Mouse (Mus musculus): ENCODE measurements at regions not wholly inside any gene's neighbourhood (a gene's known extent, or its start where the extent isn't known, plus 50 kb on each side); places are given as distances from the start of the nearest gene placed in this dataset.

DNA sequence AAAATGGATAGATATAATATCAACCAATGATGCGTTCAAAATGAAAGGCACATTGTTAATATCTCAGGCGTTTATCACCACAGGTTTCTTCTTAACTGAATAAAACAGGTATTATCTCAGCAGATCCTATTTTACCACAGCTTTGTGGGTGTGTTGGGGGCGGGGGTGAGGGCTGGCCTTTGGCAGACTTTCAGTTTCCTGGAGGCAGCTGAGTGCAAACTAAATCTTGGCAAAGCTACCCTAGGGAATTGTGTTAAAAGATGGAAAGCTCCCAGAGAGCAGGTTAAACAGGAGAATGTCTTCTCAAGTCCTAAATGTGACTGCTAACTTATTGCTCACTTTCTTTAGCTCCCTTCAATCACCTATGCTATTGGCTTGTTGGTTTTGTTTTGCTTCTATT lies 223.8 kb downstream of the Kdm4c start:
- no peak for ATAC-seq (replicated peaks; ENCODE audit: low FRiP score, low TSS enrichment, poor library complexity, severe bottlenecking)

DNA sequence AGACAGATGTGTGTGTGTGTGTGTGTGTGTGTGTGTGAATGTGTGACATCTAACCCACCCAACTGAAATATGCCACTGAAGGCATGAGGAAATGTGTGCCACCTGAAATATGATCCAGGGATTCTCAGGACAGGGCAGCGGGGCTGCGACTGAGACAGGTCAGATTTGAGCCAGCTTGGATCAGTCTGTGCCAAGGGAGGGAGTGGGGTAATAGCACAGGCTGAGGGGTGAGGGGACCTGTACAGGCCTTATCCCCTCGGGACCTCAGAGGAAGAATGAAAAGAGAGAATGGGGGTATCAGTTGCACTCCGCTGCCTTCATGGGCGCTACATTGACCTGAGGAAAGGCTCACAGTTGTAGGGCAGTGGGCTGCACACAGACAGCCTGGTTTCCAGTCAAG lies 270.2 kb downstream of the Kdm4c start:
- ATAC-seq (replicated peaks; ENCODE audit: low FRiP score, low TSS enrichment, poor library complexity, severe bottlenecking) = no peak

DNA sequence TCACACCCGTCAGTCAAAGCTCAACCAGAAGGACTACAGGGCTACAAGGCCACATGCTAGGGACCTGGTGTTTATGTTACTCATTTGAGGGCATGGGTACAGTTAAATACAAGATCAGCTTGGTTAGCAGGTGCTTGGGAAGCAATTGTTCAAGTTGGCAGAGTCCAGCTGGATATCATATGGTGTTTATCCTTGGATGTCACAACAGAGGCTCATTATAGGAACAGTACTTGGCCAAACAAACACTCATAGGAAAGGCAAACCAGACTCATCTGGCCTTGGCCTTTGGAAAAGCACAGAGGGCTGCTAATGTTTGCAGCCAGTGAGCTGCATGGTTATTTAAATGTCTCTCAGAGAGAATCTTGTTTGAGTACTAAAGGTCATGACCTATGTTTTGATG lies 311.6 kb downstream of the Kdm4c start:
- no peak for ATAC-seq (replicated peaks; ENCODE audit: low FRiP score, low TSS enrichment, poor library complexity, severe bottlenecking)

DNA sequence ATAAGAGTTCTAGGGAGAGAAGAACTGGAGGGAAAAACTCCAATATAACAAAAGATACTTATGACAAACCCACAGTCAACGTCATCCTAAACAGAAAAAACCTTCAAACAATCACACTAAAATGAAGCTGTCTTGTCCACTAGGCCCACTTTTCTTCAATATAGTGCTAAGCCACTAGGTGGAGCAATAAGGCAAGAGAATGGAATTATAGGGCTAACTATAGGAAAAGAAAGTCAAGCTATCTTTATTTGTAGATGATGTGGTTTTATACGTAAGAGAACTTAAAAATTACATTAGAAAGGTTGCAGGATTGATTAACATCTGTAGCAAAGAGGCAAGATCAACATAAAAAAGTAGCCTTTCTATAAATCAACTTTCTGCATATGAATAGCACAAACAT lies 321.3 kb downstream of the Kdm4c start:
- ATAC-seq (replicated peaks; ENCODE audit: low FRiP score, low TSS enrichment, poor library complexity, severe bottlenecking) = 0 out of 2 replicates have a peak, but pooled peaks have one; percentile 67

DNA sequence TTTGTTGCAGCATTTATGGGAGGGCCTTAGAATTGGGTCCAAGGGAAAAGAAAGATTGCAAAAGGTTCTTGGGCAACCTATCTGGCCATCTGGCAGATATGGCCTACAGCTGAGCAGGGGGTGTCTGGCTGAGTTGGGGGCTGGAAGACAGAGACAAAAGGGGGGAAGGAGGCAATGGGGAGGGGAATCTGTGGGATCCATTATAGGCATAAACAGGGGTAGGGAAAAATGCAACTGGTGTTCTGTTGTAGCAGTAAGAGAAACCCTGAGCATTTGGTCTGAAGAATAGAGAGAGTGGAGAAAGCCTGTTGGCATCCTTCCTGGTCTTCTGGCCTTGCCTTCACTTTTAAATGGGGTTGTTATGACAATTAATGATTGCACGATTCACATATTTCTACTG lies 344.1 kb downstream of the Kdm4c start:
- no peak for ATAC-seq (replicated peaks; ENCODE audit: low FRiP score, low TSS enrichment, poor library complexity, severe bottlenecking)

DNA sequence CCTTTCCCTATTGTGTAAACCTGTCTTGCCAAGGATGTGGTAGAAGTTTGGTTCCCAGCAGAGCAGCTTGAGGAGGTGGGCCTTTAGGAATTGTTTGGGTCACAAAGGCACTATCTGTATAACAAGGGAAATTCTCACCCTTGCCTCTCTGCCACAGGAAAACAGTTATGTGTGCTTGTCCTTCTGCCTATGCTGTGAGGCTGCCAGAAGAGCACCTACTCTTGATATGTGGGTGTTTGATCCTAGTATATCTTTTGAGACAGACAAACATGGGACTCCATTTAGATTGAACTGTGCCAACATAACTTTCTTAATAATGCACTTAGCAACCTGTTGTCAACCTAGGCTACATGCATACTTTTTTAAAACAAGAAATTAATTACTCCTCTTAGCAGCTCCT lies 344.8 kb downstream of the Kdm4c start:
- no peak for ATAC-seq (replicated peaks; ENCODE audit: low FRiP score, low TSS enrichment, poor library complexity, severe bottlenecking)

DNA sequence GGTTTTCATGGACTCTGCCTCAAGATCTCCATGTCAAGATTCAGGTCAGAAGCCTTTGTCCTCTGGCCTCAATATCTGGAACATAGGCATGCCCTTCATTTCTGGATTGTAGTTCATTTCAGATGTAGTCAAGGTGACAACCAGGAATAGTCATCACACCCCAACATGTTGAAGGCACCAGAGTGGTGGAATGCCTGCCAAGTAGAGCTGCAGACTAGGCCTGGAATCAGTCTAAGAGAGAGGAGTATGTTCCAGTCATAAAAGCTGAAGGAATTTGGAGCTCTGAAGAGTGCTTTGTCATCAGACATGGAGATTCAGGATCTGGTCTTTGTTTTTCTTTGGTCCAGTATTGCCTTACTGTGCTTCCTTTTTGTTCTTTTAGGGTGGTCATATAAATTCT lies 346.5 kb downstream of the Kdm4c start:
- ATAC-seq (replicated peaks; ENCODE audit: low FRiP score, low TSS enrichment, poor library complexity, severe bottlenecking) = no peak

DNA sequence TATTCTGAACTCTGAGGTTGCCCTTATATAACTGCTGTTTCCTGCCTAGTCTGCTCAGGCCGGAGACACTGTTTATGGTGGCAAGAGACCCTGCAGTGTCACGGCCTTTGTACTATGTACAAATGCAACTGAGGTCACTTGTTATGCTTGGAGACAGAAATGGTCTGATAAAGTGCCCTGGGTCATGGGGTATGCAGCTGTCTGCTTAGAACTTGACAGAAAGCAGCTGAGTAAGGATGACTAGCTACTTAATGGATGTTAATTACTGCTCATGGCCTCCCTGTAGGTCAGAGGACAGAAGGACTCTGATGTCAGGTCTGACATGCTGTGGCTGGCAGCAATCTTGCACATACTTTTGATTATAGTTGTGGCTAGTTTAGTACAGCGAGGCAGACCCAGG lies 370.7 kb downstream of the Kdm4c start:
- no peak for ATAC-seq (replicated peaks; ENCODE audit: low FRiP score, low TSS enrichment, poor library complexity, severe bottlenecking)
